Mouse (Mus musculus): ENCODE measurements at regions not wholly inside any gene's neighbourhood (a gene's known extent, or its start where the extent isn't known, plus 50 kb on each side); places are given as distances from the start of the nearest gene placed in this dataset.
"Not testable (repeated sequence)": the region's sequence is repeated elsewhere in the genome, so short reads cannot be mapped to it uniquely, and the experiment has no call there.

DNA sequence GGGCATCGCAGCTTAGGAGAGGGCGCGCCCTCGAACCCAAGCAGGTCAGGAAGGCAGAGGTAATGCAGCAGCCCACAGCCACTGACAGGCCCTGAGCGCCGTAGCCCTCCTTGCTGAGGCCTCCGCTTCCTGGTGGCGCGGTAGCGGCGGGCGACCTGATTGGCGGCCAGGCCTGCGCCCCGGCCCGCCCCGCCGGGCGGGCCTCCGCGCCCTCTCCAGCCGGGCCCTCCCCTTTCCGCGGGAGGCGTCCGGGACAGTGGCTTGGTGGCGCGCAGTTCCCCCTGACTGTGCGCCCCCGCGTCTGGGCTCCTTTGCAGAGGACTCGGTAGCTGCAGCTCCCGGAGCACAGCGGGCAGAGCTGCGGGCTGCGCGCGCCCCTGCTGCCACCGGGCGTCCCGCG is 242.1 kb downstream of the Gm21863 start:
- DNase-seq, result peak; percentile 56

DNA sequence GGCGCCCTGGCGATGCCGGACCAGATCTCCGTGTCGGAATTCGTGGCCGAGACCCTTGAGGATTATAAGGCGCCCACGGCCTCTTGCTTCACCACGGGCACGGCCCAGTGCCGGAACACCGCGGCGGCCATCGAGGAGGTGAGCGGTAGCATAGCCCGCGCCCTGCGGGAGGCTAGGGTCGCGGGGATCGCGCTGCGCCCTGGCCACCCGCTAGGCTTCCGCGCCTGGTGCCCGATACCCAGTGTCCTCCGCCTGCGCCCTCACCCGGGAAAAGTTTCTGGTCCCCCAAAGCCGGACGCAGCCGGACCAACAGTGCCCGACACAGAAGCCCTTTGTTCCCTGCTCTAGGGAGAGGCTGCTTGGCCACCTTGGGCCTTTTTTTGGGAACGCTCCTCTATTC is 242.6 kb downstream of the Gm21863 start:
- peak; percentile 7 for DNase-seq

DNA sequence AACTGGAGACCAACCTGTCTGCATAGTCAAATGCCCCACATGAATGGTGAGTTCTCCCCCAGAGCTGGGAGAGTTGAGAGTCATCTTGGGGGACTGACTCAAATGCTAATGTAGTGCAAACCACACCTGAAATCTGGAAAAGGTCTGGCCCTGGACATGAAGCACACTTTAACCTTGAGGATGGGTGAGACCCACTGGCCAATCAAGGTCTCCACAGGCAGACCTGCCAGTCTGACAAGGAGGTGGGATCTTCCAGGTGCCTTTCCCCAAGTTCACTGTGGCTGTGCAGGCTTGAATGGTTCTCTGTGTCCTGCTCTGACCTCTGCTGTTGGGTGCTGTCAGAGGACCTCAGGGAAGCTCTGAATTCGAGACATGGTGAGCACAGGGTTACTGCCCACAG is 269.6 kb downstream of the Gm21863 start:
- not testable (repeated sequence) for DNase-seq

DNA sequence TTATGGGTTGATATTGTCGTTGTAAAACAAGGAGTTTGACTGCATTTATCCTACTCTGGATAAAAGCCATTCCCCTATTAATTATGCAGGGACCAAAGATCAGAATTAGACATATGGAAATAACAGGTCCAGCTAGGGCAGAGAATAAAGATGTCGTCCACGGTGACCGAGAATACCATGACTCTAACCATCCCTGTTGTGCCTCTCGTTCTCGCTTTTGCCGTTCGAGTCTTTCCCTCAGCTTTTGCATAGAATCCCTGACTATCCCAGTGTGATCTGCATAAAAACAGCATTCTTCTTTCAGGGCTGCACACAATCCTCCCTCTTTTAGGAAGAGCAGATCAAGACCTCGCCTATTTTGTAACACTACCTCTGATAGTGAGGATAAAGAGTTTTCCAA is 272.5 kb downstream of the Gm21863 start:
- not testable (repeated sequence) for DNase-seq

DNA sequence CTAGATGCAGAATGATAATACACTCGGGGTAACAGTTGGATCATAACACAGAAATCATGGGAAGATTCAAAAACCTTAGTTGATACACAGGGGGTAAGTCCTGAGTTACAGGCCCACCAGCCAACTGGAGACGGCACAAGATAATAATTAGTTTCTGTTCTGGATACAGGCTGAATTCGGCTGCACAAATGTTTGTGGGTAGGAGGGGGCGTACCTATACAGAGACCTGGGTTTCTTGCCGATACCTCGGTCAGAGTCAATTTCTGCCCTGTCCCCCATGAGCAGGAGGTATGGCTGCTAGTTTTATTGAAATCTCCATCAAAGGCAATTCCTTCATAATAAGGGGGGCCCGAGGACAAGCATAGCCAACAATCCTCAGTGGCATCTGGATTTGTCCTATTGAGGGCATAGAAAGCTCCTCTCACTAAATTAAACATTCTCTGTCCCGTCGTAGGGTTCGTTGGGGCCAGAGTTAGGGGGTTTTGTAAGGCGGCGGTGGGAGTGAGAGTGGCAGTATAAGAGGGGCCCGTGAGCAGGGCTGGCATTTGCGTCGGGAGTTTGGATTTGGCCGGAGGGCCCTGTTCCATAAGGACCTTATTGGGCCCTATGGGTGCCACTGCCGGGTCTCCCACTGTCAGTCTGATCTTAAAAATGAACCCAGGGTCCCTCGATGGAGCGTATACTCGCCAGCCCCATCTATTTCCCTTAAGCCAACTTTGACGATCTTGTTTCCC is 273.3 kb downstream of the Gm21863 start:
- not testable (repeated sequence) for DNase-seq

DNA sequence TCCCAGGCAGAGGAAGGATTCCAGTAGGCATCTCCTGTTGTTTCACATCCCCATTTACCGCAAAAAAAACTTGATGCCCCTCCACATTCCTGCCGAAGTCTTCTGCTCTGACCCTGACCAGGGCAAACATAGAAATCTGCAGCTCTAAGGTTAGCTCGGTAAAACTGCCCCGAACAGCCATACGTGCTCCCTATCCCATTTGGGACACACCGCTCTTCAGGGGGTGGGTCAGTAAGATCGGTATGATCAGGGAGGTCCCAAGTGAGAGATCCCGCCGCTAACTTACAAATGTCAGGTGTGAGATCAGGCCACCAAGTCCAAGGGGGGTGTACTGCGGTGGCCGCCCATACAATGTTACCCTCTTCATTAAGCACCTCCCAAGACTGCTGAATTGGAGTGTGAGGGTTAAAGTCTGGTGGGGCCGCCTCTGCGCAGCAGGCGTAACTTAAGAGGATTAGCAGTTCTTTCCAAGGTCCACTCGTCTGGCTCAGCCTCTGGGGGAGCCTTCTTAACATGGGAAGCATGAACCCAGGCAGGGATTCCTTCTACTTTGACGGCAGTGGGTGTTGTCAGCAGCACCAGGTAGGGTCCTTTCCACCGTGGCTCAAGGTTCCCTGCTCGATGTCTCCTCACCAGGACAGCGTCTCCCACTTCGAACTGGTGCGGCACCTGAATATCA is 274.2 kb downstream of the Gm21863 start:
- DNase-seq, result not testable (repeated sequence)

DNA sequence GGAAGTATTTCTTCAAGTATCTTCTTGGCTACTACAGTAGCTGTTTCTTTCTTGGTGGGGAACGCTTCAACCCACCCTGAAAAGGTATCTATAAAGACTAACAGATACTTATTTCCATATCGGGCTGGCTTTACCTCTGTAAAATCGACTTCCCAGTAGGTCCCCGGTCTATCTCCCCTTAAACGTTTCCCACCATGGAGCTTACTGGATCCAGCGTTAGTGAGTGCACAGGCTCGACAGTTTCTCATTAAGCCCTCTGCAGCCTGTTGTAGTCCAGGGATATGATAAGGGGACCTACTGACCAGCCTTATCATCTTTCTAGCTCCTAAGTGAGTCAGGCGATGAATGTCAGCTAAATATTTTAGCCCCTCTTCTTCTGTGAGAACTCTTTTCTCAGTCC is 275.1 kb downstream of the Gm21863 start:
- DNase-seq, result not testable (repeated sequence)

DNA sequence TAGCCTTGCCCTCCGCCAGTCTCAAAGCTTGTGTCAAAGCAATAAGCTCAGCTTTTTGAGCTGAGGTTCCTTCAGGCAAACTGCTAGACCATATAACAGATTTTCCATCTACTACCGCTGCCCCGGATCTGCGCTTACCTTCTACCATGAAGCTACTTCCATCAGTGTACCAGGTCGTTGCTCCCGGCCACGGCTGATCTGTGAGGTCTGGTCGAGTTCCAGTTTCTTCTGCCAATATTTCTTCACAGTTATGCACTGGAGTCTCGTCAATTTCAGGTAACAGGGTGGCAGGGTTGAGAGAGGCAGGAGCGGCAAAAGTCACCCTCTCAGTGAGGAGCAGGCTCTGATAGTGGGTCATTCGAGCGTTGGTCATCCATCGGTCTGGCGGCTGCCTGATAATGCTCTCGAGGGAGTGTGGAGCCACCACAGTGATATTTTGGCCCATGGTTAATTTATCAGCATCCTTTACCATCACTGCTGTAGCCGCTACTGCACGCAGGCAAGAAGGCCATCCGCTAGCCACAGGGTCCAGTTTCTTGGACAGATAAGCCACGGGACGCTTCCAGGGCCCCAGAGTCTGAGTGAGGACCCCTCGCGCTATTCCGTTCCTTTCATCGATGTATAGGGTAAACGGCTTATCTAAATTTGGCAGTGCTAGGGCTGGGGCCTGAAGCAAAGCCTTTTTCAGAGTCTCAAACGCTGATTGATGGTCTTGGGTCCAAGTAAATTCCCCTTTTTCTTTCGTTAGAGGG is 276.0 kb downstream of the Gm21863 start:
- DNase-seq, result no peak

DNA sequence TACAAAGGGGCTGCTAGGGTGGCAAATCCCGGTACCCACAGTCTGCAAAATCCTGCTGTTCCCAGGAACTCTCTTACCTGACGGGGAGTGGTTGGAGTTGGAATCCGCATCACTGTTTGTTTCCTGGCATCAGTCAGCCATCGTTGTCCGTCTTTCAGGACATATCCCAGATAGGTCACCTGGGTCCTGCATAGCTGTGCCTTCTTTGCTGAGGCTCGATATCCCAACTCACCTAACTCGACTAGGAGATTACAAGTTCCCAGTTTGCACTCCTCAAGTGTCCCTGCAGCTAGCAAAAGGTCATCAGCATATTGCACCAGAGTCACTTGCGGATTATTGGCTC is 276.6 kb downstream of the Gm21863 start:
- no peak for DNase-seq

DNA sequence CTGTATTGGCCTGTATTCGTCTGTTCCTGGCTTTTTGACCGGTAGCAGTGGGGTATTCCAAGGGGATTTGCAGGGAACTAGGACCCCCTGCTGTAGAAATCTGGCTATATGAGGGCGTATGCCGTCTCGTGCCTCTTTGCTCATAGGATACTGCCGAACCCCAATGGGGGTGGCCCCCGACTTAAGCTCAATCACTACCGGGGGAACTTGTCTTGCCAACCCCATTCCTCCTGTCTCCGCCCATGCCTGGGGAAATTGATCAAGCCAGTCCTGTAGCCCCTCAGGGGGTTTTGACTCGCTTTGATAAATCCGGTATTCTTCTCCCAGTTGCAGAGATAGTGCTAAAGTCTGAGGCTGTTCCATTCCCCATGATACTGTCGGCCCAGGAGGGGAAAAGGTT is 277.2 kb downstream of the Gm21863 start:
- no peak for DNase-seq

DNA sequence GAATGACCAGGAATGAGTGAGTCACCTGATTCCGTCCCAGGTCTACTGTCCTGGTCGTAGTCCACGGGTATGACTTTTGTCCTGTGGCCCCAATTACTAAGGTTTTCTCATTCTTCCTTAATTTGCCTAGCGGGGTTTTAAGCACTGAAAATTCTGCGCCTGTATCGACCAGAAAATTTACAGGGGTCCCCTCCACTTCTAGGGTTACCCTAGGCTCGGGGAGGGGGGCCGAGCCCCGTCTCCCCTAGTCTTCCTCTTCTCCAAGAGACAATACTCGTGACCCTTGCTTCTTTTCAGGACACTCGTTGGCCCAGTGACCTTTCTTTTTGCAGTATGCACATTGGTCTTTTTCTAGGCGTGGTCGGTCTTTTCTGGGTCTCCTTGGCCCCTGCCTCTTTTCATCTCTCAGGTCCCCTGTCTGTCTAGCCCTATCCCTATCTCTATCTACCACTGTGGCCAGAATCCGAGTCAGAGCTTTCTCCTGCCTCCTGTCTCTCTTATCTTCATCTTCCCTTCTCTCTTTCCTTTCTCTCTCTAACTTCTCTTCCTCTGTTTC is 277.8 kb downstream of the Gm21863 start:
- no peak for DNase-seq

DNA sequence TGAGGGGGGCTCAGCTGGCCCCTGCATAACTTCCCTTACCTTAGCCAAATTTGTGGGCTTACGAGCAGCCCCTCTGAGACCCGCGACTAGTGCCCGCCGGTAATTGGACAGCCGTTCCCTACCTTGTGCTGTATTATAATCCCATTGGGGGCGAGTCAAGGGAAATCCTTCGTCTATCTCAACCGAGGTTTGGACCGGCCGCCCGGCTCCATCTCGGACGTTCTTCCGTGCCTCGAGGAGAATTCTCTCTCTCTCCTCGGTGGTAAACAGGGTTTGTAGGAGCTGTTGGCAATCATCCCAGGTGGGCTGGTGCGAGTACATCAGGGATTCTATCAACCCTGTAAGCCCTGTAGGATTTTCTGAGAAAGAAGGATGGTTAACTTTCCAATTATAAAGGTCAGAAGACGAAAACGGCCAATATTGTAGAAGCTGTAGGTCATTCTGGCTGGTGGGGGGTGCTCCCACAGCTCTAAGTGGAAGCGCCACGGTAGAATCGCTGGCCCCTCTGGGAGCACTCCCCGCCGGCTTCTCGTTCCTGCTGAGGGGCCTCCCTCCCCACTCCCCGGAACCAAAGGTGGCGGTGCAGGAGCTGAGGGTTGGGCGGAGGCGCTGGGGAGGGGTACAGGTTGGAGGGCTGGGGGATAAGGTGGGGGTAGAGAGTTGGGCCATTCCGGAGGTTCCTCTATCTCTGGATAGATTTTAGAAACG is 278.6 kb downstream of the Gm21863 start:
- no peak for DNase-seq

DNA sequence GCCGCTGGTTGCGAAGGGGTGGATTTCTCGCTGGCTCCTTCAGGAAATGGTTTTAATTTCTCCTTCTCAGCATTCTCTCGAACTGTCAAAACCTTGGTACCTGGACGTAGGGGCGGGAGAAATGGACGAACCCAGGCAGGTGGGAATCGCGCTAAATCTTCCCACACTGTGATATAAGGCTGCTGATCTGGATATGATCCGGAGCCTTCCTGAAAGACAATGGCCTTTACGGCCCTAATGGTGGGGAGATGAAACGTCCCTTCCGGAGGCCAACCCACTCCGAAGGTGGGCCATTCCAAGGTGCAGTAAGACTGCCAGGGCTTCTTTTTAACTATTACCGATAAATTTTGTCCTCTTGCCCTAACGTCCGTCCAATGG is 279.1 kb downstream of the Gm21863 start:
- no peak for DNase-seq

DNA sequence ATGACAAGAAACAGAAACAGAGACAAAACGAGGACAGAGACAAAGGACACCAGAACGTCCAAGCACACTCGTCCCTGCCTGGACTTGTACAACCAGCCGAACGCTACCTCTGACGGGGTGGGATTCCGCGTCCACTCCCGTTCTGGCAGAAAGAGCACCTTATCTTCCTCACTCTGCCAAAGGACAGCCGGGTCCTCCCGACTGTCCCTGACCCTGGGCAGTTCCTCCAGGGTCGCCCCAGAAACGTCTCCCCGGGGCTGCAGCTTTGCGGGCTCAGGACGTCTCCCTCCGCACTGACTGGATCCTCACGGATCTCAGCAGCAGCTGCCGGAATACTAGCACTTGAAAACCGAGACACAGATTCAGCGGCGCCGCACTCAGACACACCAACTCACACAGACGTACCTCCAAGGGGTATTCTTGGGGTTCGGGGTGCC is 279.6 kb downstream of the Gm21863 start:
- DNase-seq, result no peak
